Mouse (Mus musculus) erythroid progenitor cell, adult 5-6 weeks (primary cell): ENCODE measurements around the gene Lsamp. TPM values are rescaled to one million over a fixed set of nuclear protein-coding genes. Genes with fewer than 3 reads are reported as not detected.

ENCODE experiments used
- ATAC-seq: replicated peaks from 2 replicates; pipeline ENCODE4 v1.8.0; 2016; ENCODE audit warnings: moderate number of reproducible peaks, mild to moderate bottlenecking, moderate TSS enrichment, inconsistent platforms; ENCODE audit not compliant: poor library complexity, low FRiP score, severe bottlenecking
- total RNA-seq, 2 experiments: library from RNA; stranded (forward) in 1 of 2; stranded (reverse) in 1 of 2; fragments of 150-400 nt in 1 of 2; fragments of 186-747, 209-891 nt in 1 of 2; gene quantifications; 2 replicates each; pipeline versions ENCODE4 v1.2.3 to v1.2.4; 2015 to 2017; ENCODE audit warnings: low replicate concordance in 2 of 2

Gene Lsamp
- total RNA-seq, 2 experiments from 2014 or later: not detected

DNA sequence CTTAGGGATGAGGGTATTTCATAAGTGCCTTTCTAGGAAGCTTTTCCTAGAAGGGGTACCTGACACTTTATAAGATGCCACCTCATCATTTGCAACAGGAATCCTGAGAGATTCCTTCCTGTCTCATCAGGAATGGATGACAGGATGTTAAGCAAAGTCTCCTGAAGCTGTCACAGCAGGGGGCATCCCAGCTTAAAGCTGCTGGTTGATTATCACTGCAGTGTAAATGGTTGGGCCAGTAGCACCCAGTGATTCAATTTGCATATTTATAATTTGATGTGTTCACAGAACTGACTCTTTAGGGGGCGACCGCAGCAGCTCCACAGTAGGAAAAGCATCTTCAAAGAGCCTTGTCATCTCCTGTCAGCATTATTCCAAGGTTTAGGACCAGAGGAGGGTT, 1656.7 kb downstream of the Lsamp start:
- ATAC-seq: no peak

DNA sequence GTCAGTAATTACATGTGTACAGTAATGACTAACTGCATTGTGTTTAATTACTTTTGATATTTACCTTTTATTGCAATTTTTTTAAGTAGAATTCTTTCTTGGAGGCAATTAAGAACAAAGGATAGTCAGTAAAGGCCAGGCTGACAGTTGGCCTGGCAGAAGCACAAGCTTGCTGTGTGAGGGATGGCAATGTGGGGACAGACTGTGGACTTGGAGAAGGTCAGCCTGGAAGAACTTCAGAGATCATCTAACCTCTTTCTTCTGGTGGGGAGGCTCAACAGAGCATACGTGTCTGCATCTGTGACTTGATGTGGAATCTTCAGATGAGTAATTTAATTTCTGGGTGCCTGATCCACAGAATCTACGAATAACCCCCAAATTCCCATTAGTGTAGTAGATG, 1669.1 kb downstream of the Lsamp start:
- no peak for ATAC-seq

DNA sequence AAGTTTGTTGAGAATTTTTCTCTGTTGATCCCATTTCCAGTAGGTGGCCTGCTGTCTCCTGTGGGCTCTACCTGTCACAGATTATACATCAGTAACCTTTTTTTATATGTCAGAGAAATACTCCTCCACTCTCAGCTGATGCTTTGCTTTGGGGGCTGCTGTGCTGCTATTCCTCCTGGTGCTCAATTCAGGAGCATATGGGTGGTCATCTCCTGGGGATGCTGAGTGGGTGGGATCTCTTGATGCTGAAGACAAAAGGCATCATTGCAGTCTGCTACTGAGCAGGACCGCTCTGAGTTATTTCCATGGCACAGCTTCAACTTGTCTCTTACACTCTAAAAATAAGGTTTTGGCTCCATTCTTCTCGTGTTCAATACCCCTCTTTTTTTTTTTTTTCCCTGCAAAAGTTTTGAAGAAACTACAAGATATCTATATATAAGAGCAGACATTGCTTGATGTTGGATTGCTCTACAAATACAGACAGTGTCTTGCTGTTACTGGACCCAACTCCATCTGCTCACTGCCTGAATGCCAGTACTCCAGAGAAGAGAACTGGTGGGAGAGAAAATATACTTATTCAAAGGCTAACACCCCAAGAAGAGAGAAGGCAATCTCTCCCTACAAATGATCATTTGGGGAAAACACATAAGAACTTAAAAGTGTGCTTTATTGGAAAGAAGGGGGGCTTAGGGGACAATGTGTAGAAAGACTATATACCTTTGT, 1690.3 kb downstream of the Lsamp start:
- no peak for ATAC-seq

DNA sequence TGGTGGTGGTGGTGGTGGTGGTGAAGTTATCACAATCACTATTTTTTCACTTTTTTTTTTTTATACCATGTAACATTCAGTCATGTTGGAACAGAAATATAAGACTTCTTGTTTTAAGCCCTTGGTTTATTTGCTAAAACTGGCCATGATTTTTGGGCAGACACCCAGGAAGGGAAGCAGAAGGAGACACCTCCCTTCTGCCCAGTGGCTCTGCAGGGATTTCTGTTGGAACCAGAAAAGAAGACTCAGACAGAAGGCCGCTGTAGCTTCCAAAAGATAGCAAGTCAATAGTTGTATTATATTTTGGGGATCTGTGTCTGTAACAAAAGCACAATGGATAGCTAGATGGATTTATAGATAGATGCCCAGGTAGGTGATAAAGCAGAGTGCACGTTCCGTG, 1691.6 kb downstream of the Lsamp start:
- ATAC-seq: no peak

DNA sequence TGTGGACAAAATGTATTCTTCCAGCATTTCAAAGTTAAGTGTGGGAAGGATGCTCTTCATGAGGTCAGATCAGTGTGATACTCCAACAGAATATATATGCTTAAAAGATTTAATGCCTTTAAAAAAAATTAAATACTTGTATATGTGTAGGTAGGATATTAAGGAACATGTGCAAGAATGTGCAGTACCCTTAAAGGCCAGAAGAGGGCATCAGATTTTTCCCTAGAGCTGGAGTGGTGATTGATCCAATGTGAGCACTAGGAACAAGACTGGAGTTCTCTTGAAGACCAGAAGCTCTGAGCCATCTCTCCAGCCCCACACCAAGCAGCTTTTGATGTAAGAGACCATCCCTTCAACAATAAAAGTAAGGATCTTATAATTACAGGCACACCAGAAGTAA, 1708.3 kb downstream of the Lsamp start:
- no peak for ATAC-seq

DNA sequence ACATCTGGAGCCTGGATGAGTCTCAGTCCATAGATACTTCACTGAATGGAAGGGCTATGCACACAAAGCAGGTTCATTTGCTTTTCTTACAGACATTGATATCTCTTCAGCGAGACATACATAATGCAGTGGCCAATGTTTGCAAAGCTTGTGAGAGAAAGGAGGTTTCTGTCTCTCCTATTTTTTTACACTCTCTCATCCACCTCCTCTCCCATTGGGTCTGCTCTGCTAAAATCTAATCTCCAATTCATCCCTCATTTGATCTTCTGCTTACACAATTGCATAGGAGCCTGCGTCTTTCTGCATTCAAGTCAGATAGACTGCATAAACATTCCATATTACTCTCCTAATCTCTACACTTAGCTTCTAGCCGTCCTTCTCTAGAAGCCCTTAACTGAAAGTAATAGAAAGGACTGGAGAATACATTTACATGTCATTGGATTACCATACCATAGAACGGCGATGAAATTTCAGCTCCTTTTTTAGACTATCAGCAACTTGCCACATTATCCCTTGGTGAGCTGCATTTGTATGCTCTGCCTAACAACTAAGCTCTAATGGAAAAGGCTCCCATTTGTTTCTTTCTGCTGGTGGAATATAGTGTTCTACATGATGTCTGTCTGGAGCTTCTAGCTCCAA, 1717.7 kb downstream of the Lsamp start:
- no peak for ATAC-seq

DNA sequence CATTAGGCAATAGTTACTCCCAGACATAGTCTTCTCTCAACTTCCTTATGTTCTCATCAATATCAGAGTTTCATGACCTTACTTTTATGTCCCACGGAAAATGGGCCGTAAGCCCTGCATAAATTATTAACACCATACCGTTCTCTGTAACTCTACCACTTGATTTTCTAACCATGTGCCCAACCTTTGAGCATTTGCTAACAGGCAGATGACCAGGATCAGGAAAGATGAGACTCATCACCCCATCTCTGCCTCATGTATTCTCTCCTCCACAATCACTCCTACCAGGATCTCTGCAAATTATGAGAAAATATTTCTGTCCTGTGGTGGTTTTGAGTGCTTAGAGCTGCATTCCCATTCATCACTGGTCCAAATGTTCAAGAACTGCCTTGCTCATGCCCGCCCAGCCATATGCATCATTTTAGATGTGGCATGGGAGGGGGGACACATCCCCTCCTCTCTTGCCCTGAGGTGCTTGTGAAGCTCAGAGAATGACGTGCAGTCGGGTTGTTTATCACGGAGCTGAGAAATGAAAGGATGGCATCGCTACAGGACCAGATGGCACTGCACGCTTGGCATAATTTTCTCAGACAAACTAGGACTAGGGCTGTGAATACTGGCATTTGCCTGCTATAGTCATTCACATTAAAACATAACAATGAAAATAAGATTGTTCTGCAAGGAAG, 1744.9 kb downstream of the Lsamp start:
- no peak for ATAC-seq

DNA sequence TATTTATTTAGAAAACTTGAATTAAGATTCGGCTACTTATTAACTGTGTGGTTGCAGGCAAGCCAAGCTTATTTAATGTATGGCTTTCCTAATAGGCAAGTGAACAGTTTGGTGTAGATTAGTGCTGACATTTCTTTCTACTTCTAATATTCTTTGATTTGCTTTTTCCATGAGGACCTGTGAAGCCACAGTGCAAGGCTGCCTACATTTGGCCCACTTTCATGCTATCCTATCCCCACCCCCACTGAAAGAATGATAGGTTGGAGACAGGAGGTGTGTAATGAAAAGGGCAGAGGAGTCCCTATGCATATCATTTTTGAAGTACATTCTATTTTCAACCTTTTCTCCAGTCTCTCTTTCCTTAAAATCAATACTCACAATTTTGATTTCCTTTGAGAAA, 1745.8 kb downstream of the Lsamp start:
- ATAC-seq: no peak

DNA sequence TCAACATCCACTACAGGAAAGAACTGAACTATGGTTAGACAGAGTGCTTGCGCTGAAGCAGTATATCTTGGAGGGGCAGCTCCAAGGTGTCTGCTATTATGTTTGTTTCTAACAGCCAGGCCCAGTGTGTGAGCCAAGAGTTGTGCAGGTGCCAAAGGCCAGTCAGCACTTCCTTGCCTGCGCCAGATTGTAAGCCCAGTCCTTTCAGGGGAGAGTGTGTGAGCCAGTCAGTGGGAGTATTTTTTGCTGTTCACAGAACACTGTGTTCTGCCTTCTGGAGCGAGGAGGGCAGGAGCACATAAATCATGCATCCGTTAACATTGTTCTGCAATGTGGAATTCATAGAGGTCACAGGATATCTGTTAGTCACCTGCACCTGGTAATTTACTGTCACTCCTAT, 1760.9 kb downstream of the Lsamp start:
- ATAC-seq: no peak

DNA sequence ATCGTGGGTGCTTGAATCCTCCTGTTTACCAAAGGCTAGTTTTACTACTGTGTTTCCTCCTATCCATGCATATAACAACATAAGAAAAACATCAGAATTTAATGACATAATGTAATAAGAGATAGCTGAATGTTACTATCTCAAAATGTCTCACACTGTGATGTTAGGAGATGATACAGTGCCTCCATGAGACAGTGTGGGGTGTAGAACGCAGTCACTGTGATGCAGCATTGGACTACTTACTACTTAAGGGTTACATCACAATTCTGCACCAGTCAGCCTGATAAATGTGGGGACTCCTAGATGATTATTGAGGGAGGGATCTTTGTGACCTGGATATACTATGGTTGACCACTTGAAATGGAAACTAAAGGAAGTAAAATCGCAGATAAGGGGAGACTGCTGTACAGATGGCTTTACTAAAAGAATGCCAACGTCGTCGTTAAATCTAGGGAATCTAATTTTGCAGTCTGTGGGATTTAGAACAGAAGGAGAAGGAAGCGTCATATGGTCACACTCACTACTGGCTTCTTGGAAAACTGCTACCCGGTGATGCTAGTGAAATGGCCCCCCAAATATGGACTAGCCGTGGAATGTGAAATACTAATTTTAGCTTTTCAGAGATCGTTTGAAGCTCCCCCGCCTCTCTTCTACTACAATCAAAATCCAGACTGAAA, 1762.2 kb downstream of the Lsamp start:
- no peak for ATAC-seq

DNA sequence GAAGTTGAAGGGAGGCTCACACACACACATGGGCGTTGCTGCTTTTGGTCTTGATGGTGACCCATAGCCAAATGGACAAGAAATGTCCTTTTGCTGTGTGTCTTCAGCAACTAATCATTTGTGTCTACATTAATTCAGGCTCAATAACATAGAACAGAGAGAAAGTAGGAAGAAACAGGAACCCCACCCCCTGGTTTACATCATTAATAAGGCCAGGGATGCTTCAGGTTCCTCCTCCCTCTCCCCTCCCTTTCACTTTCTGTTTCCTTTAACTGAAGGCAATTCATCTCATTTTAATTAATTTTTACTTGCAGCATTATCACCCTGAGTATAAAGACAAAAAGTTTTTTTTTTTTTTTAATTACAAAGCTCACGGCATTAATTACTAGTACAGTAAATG, 1763.7 kb downstream of the Lsamp start:
- no peak for ATAC-seq

DNA sequence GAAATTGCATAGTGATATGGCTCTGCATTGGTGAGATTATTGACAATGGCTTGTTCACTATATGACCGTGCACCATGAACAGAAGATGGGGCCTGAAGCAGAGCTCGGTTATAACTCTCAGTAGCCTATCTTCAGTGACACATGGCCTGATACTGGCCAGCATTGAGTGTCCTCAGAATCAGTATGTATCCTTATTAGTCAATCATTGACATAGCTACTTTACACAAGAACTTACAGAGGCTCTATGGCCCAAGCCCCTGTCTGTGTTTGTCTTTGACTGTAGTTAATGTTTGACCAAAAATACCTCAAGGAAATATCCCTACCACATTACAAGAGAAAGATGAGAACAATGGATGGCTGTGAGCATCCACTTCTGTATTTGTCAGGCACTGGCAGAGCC, 1764.6 kb downstream of the Lsamp start:
- no peak for ATAC-seq

DNA sequence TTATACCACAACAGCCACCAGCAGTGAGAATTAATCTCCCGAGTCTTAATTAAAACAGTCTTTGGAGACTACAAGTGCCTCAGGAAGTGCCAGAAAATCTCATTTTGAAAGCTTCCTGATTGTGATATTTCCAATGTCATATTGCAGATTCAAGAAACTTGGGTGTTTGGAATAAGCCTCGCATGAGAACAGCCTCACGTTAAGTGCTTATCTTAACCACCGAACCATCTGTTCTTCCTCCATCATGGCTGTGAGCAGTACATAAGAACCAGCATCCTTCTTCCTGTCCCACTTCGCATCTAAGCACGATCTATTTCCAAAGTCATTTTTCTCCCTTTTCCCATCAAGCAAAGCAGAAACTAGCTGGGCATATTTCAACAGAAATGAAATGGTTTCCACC, 1780.1 kb downstream of the Lsamp start:
- ATAC-seq: no peak

DNA sequence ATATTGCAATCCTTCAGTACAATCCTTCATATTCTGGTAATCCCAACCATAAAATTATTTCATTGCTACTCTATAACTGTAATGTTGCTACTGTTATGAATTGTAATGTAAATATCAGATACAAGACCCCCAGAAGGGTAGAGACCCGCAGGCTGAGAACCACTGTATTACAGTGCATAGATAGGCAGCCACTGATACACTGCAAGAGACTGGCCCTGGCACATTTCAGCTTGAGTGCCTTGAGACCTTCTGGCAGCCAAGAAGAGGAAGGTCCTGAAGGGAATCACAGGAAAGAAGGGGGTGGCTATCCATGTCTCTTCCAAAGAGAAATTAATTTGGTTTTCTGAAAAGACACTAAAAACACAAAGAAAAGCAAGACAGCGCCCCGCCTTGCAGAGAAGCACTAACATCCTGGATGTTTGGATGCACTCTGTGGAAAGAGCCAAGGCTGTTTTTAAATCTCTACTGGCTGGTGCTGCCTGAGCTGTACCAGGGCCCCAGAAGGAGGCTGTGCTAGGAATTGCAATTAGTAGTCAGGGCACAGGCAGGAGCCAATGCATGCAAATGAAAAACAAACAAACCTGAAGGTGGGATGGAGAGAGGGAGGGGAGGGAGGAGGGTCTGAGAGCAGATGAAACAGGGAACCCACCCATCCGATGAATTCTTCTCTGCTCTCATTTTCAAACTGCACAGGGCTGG, 1787.4 kb downstream of the Lsamp start:
- ATAC-seq: no peak

DNA sequence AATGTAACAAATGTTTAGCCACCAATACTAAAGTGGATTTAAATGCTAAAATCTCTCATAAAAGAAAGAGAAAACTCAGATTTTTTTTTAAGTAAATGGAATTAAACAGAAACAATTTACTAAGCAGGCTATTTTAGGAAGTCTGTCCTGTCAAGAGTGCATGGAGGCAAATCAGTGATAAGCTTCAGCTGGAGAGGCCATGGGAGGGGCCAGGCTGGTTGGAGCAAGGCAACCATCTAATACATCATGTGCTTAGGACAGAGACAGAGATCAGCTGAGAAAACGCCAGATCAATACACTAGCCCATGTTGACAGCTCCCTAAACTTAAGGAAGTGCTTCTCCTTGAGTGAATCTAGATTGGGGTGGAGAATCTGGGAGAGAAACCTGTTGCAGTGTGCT, 1793.4 kb downstream of the Lsamp start:
- no peak for ATAC-seq

DNA sequence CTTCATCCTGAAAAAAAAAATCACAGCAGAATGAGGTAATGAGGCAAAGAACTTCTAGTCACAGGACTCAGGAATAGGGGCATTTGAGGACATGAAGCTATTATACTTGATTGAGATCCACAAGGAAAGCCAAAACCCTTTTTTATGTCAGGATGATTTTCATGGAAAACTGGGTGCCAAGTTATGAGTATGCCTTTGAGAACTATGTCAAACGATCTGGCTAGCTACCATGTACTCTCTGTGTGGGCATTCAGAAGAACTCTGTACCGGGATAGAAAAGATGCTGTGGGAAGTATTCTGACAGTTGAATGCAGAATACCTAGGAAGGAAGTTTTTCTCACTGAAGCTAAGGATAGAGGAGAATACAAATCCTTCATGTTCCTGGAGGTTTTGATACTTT, 1801.4 kb downstream of the Lsamp start:
- no peak for ATAC-seq

DNA sequence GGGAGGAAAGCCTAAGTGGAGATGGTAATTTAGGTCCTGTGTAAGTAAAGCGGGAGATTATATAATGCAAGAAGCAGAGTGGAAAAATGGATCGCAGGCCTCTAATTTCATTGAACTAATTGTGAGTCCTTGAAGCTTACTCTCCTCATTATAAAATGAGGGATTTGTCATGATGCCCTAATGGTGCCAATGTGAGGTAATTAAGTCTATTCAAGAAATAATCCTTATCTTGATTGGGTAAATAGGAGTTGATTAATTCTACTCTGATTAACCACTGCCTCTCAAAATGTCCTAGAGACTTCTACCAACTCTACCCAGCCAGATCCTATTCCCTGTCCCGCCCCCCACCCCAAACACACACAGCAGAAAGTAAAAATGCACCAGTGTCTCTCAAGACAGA, 1802.5 kb downstream of the Lsamp start:
- ATAC-seq: no peak

DNA sequence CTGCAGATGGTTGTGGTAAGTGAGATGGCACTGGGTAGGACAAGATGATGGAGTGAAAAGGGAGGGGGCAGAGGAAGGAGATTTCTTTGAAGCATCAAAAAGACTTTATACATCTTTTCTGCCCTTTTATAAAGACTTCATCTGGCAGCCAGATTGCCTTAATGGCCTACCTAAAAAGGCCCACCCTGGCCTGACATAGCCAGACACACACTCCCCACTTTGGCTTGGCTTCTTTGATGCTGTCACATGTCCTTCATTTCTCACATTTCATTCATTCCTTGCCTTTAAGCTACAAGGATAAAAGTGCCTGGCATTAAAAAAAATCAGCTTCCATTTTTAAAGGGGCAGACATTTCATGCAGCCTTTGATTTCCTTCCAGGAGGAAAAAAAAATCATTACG, 1803.0 kb downstream of the Lsamp start:
- no peak for ATAC-seq

DNA sequence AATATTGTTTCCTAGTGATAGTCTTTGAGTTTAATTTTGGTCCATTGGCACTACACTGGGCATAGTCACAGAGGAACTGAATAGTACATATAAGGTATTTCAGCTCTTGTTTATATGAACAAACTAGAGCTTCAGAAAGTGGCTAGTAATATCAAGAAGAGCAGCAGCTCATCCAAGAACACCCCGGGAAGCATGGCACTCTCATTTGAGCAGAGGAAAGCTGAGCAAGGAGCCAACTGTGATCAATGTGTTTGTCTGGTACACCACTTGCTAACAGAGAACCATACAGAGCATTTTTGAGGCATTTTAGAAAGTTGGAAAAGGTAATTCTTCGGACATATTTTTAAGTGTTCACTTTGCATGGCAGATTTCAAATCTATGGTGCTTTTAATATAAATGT, 1805.9 kb downstream of the Lsamp start:
- no peak for ATAC-seq

DNA sequence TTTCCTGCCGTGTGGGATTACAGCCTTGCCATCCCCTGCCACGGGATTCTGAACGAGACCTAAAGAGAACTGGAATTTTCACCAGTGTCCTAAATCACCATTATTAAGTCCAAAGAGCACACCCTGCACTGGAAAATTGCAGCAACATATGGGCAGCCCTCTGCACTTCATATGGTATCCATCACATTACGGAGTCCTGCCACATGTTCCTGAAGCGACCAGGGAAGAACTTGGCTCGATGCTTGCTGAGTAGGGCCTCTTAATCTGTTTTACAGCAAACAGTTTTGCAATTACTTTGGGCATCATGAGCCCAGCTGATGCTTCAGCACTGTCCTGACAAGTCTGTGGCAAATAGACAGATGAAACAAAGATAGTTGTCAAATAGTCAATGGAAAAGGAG, 1836.2 kb downstream of the Lsamp start:
- no peak for ATAC-seq
